Mouse (Mus musculus): ENCODE results near the gene Ttc5. TPM values are rescaled to one million over a fixed set of nuclear protein-coding genes. Genes with fewer than 3 reads are reported as not detected.
A peak's percentile ranks its signal among the peaks of the same experiment; 100 is the strongest.
"Not testable (repeated sequence)": the region's sequence is repeated elsewhere in the genome, so short reads cannot be mapped to it uniquely, and the experiment has no call there.

The Ttc5 gene
- total RNA-seq, 2 experiments from 2014 or later, result 77.0 to 83.5 TPM

- no peak for DNase-seq (ENCODE audit: low spot score in 2 of 2)
Measured at GRCm38 (mm10) chr14:50782166-50782565, 3.2 kb downstream of the Ttc5 start.

GRCm38 (mm10) chr14:50771342-50771741 lies 14.0 kb downstream of the Ttc5 start:
- peak in 1 of 2 experiments; percentile 15 for DNase-seq (ENCODE audit: low spot score in 2 of 2)

- no peak for DNase-seq (ENCODE audit: low spot score in 2 of 2)
Measured at GRCm38 (mm10) chr14:50765736-50766135, 19.6 kb downstream of the Ttc5 start.

- no peak for DNase-seq (ENCODE audit: low spot score in 2 of 2)
Measured at GRCm38 (mm10) chr14:50758416-50759085, 26.8 kb downstream of the Ttc5 start.

GRCm38 (mm10) chr14:50744994-50745393 lies 40.3 kb downstream of the Ttc5 start, which contains the start of gene Olfr749:
Gene Olfr749, minus strand, starts transcription at chr14:50745094.
- DNase-seq (ENCODE audit: low spot score in 2 of 2), result no peak

- DNase-seq (ENCODE audit: low spot score in 2 of 2), result no peak
Measured at GRCm38 (mm10) chr14:50741584-50741983, 43.7 kb downstream of the Ttc5 start.

GRCm38 (mm10) chr14:50740334-50740733 lies 45.0 kb downstream of the Ttc5 start:
- DNase-seq (ENCODE audit: low spot score in 2 of 2), result no peak

GRCm38 (mm10) chr14:50722371-50722770 lies 62.9 kb downstream of the Ttc5 start:
- not testable (repeated sequence) for DNase-seq (ENCODE audit: low spot score in 2 of 2)

- DNase-seq (ENCODE audit: low spot score in 2 of 2), result not testable (repeated sequence)
Measured at GRCm38 (mm10) chr14:50719875-50720274, 65.4 kb downstream of the Ttc5 start.

Other genes with a start within 250 kb of the Ttc5 start
- not detected for gene Olfr744, start 170.6 kb downstream of the Ttc5 start, total RNA-seq (2021)
- gene Olfr745, start 146.1 kb downstream of the Ttc5 start, total RNA-seq (2021), result not detected
- gene Olfr746, start 138.4 kb downstream of the Ttc5 start, total RNA-seq (2021), result not detected
- not detected for gene Olfr747, start 92.3 kb downstream of the Ttc5 start, total RNA-seq (2021)
- gene Olfr748, start 78.1 kb downstream of the Ttc5 start, total RNA-seq (2021), result not detected
- gene Olfr749, start 40.4 kb downstream of the Ttc5 start, total RNA-seq (2021), result not detected
- not detected for gene Ccnb1ip1, start 22.2 kb upstream of the Ttc5 start, total RNA-seq (2021)
- 10 to 100 TPM; 23.7 to 41.6 TPM for gene Parp2, start 22.3 kb upstream of the Ttc5 start, total RNA-seq (2021)
- gene Tep1, start 85.0 kb upstream of the Ttc5 start, total RNA-seq (2021), result 1 to 10 TPM; 4.4 to 4.8 TPM
- gene Klhl33, start 112.0 kb upstream of the Ttc5 start, total RNA-seq (2021), result 1 to 10 TPM; 1.8 to 2.3 TPM
- gene Osgep, start 139.4 kb upstream of the Ttc5 start, total RNA-seq (2021), result 10 to 100 TPM; 33.9 to 40.2 TPM
- gene Apex1, start 139.4 kb upstream of the Ttc5 start, total RNA-seq (2021), result 10 to 100 TPM; 71.7 to 78.2 TPM
- 10 to 100 TPM; 72.7 to 85.3 TPM for gene Pip4p1, start 145.3 kb upstream of the Ttc5 start, total RNA-seq (2021)
- 10 to 100 TPM; 17.1 to 21.5 TPM for gene Pnp, start 145.6 kb upstream of the Ttc5 start, total RNA-seq (2021)
- gene Gm49342, start 159.0 kb upstream of the Ttc5 start, total RNA-seq (2021), result 10 to 100 TPM in 1 of 2 experiments, 1 to 10 TPM in 1; 9.2 to 11.1 TPM
- gene Pnp2, start 170.5 kb upstream of the Ttc5 start, total RNA-seq (2021), result 1 to 10 TPM; 1.0 to 1.7 TPM
- under 1 TPM in 1 of 2 experiments, not detected in 1; 0.22 TPM for gene Rnase10, start 222.2 kb upstream of the Ttc5 start, total RNA-seq (2021)

All from layer of hippocampus, postnatal 10 days (tissue).